Mouse (Mus musculus): ENCODE measurements around the gene Rps27. TPM values are rescaled to one million over a fixed set of nuclear protein-coding genes. Genes with fewer than 3 reads are reported as not detected.

Rps27 gene
- total and polyA plus RNA-seq, 3 experiments = 231 to 5,028 (median 2,953) TPM

DNA sequence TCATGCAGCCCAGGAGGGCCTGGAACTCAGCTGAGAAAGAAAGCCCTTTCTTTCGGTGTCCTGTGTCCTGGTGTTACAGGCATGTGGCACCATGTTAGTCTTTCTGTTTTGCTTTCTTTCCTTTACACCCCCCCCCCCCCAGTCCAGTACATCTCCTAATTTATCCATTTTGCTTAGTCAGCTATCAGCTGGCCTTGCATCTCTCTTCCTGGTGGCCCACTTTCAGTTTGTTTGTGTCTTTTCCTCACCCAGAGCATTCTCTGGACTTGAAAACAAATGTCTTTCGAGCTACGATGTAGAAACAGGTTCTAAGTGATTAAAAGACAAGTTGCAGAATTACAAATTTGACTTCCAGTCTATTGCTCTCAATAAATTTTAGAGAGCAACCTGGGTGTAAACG lies 9.0 kb upstream of the Rps27 start:
- ATAC-seq (ENCODE audit: extremely low read depth, insufficient number of reproducible peaks, low FRiP score, poor library complexity, severe bottlenecking) (no peak), DNase-seq (ENCODE audit: low spot score) (no peak)
- H3K9me3 ChIP-seq (replicated peaks) = no peaks in the 10 kb centered on the region
- H3K36me3 ChIP-seq (replicated peaks) = no peaks in the 10 kb centered on the region
- H3K4me1 ChIP-seq (ENCODE audit: insufficient read depth, low read depth, low read length) = peaks cover 32% of the 10 kb centered on the region
- no peak for TF ChIP-seq POLR2AphosphoS5 (IDR thresholded peaks at IDR 0.05; ENCODE audit: insufficient replicate concordance, low read depth, low read length)
- no peak for TF ChIP-seq GATA2 (IDR thresholded peaks at IDR 0.05; ENCODE audit: borderline replicate concordance, low read depth, low read length)
- no peak for TF ChIP-seq TAL1 (conservative IDR thresholded peaks at IDR 0.05; ENCODE audit: low read depth, low read length)
- TF ChIP-seq GATA1 (IDR thresholded peaks at IDR 0.05; ENCODE audit: borderline replicate concordance, low read length) = no peak
- no peak for TF ChIP-seq CTCF (IDR thresholded peaks at IDR 0.05; ENCODE audit: low read depth, low read length)
- peaks cover 20% of the 10 kb centered on the region for H3K27me3 ChIP-seq (ENCODE audit: insufficient read depth, low read length)
- no peak overlapping the region for H3K4me3 ChIP-seq (ENCODE audit: low read depth, low read length)

DNA sequence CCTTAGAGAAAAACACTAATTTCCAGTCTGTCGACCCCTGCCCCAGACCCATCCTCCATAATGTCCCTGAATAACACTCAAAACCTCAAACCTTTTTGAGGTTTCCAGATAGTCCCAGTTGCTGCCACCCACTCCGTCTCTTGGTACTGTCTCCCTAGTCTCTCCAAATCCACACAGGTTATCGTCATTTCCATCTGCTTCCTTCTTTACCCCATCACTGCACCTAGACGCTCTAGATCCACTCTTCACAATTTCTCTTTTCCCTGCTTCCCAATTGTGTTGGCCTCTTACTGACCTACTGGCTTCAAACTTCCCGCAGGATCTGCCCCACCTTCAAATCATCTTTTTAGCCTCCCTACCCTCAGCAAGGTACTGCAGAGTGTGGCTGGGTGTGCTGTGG lies 7.7 kb upstream of the Rps27 start:
- ATAC-seq (ENCODE audit: extremely low read depth, insufficient number of reproducible peaks, low FRiP score, poor library complexity, severe bottlenecking) = no peak
- no peak overlapping the region; the same call in 1 of the 2 replicates for H3K4me3 ChIP-seq (ENCODE audit: low read depth, low read length)
- peaks cover 32% of the 10 kb centered on the region for H3K4me1 ChIP-seq (ENCODE audit: insufficient read depth, low read depth, low read length)
- DNase-seq (ENCODE audit: low spot score) = no peak
- TF ChIP-seq GATA1 (IDR thresholded peaks at IDR 0.05; ENCODE audit: borderline replicate concordance, low read length) = no peak
- no peak for TF ChIP-seq GATA2 (IDR thresholded peaks at IDR 0.05; ENCODE audit: borderline replicate concordance, low read depth, low read length)
- no peak for TF ChIP-seq POLR2AphosphoS5 (IDR thresholded peaks at IDR 0.05; ENCODE audit: insufficient replicate concordance, low read depth, low read length)
- no peak for TF ChIP-seq TAL1 (conservative IDR thresholded peaks at IDR 0.05; ENCODE audit: low read depth, low read length)
- TF ChIP-seq CTCF (IDR thresholded peaks at IDR 0.05; ENCODE audit: low read depth, low read length) = no peak
- H3K36me3 ChIP-seq (replicated peaks) = no peaks in the 10 kb centered on the region
- H3K27me3 ChIP-seq (ENCODE audit: insufficient read depth, low read length) = peaks cover 20% of the 10 kb centered on the region
- H3K9me3 ChIP-seq (replicated peaks) = no peaks in the 10 kb centered on the region

DNA sequence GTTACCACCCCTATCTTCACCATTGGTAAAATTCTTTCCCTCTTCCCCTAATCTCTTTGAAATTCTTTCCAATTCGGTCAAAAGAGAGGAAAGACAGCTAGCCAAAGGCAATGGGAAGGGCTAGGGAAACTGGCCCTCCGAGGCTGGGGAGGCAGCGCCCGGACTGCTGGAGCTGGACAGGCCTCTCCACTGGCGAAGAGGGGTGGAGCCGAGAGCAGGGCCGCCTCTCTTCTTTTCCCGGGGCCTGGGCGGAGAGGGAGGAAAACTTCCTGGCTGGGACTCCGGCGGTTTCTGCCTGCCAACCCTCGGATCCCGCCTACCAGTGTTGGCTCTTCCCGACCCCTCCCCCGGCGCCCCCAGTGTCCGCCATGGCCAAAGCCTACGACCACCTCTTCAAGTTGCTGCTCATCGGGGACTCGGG lies 7.1 kb upstream of the Rps27 start:
- no peak for DNase-seq (ENCODE audit: low spot score)
- peak overlapping the region; percentile 70 for H3K4me3 ChIP-seq (ENCODE audit: low read depth, low read length)

DNA sequence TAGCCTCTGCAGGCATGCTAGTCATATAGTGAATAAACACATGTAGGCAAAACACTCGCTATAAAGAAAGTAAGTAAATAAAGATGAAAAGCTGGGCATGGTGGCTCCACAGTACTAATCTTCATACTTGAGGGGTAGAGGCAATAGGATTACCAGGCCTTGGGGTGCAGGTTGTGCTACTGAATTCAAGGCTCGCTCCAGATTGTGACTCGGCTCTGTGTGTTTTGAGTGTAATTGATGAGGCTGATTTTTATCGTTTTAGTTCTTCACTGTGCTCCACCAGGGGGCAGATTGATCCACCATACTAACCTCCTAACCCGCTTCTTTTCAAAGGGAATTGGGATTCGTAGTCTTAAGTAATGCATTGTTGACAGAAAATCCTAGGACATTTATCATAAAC lies 6.6 kb upstream of the Rps27 start:
- H3K4me1 ChIP-seq (ENCODE audit: insufficient read depth, low read depth, low read length) = peaks cover 32% of the 10 kb centered on the region
- DNase-seq (ENCODE audit: low spot score) (peak; percentile 51), ATAC-seq (ENCODE audit: extremely low read depth, insufficient number of reproducible peaks, low FRiP score, poor library complexity, severe bottlenecking) (peak; percentile 57)
- TF ChIP-seq CTCF (IDR thresholded peaks at IDR 0.05; ENCODE audit: low read depth, low read length) = peak; percentile 41
- TF ChIP-seq TAL1 (conservative IDR thresholded peaks at IDR 0.05; ENCODE audit: low read depth, low read length) = no peak
- H3K36me3 ChIP-seq (replicated peaks) = no peaks in the 10 kb centered on the region
- H3K27me3 ChIP-seq (ENCODE audit: insufficient read depth, low read length) = peaks cover 13% of the 10 kb centered on the region
- H3K9me3 ChIP-seq (replicated peaks) = no peaks in the 10 kb centered on the region
- peak overlapping the region; percentile 70; the same call in 1 of the 2 replicates for H3K4me3 ChIP-seq (ENCODE audit: low read depth, low read length)

More for the DNA sequence above, 7.1 kb upstream of the Rps27 start:
- no peak for TF ChIP-seq POLR2AphosphoS5 (IDR thresholded peaks at IDR 0.05; ENCODE audit: insufficient replicate concordance, low read depth, low read length)
- ATAC-seq (ENCODE audit: extremely low read depth, insufficient number of reproducible peaks, low FRiP score, poor library complexity, severe bottlenecking) = no peak
- Histone ChIP-seq H3K4me1 (ENCODE audit: insufficient read depth, low read depth, low read length) (peaks cover 32% of the 10 kb centered on the region), H3K36me3 (replicated peaks) (no peaks in the 10 kb centered on the region), H3K9me3 (replicated peaks) (no peaks in the 10 kb centered on the region), H3K27me3 (ENCODE audit: insufficient read depth, low read length) (peaks cover 15% of the 10 kb centered on the region)

DNA sequence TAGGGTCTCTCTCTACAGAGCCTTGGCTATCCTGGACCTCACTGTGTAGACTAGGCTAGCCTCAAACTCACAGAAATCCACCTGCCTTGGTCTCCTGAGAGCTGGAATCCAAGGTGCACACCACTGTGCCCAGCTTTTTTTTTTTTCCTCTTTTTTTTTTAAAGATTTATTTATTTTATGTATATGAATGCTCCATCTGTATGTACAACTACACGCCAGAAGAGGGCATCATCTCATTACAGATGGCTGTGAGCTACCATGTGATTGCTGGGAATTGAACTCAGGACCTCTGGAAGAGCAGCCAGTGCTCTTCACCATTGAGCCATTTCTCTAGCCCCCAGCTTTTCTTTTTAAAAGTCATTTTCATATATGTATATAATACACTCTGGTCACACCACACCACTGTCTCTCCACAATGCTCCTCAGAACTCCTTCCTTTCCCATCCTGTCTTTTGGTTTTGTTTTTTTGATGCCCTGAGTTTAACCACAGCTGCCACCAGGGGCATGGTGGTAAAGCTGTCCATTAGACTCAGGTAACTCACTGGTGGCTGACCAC lies 2.5 kb upstream of the Rps27 start:
- 0 out of 2 replicates have a peak, but pooled peaks cover 6% of the 10 kb centered on the region for H3K27me3 ChIP-seq (ENCODE audit: insufficient read depth, low read length)
- peaks cover 34% of the 10 kb centered on the region for H3K4me1 ChIP-seq (ENCODE audit: insufficient read depth, low read depth, low read length)
- peaks cover 19% of the 10 kb centered on the region for H3K36me3 ChIP-seq (replicated peaks)
- no peak overlapping the region for H3K4me3 ChIP-seq (ENCODE audit: low read depth, low read length)
- no peaks in the 10 kb centered on the region for H3K9me3 ChIP-seq (replicated peaks)
- ATAC-seq (ENCODE audit: extremely low read depth, insufficient number of reproducible peaks, low FRiP score, poor library complexity, severe bottlenecking) (no peak), DNase-seq (ENCODE audit: low spot score) (no peak)
- TF ChIP-seq GATA1 (IDR thresholded peaks at IDR 0.05; ENCODE audit: borderline replicate concordance, low read length) = no peak
- no peak for TF ChIP-seq POLR2AphosphoS5 (IDR thresholded peaks at IDR 0.05; ENCODE audit: insufficient replicate concordance, low read depth, low read length)
- no peak for TF ChIP-seq CTCF (IDR thresholded peaks at IDR 0.05; ENCODE audit: low read depth, low read length)
- TF ChIP-seq GATA2 (IDR thresholded peaks at IDR 0.05; ENCODE audit: borderline replicate concordance, low read depth, low read length) = no peak
- TF ChIP-seq TAL1 (conservative IDR thresholded peaks at IDR 0.05; ENCODE audit: low read depth, low read length) = no peak

DNA sequence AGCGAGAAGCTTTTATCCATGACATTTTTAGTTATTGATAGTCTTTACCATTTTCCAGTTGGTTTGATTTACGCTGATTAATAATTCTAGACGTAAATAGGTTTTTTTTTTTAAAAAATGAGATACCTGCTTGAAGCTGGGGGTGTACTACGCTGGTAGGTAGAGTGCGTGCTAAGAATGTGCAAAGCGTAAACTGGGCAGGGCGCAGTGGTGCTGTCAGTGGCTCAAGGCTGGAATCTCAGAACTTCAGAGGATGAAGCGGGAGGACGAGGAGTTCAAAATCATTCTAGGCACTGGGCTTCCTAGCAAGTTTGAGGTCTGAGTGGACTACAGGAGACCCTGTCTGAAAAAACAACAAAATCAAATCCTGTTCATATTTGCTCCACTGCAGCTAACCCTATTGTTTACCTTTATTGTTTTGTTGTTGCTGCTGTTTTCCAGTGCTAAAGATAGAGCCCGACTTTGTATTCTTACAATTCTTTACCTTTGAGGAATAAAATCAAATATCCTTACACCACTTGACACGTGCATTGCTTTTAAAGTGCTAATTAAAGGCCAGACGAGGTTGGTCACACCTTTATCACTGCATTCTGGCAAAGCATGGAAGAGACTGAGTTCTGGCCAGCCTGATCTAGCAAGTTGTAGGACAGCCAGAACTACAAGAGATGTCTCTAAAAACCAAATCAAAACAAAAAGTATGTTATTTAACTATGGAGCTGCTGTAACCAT lies 669 bp upstream of the Rps27 start:
- Histone ChIP-seq H3K4me1 (ENCODE audit: insufficient read depth, low read depth, low read length) (peaks cover 26% of the 10 kb centered on the region), H3K4me3 (ENCODE audit: low read depth, low read length) (peak overlapping the region; percentile 93), H3K9me3 (replicated peaks) (no peaks in the 10 kb centered on the region), H3K36me3 (replicated peaks) (peaks cover 35% of the 10 kb centered on the region), H3K27me3 (ENCODE audit: insufficient read depth, low read length) (0 out of 2 replicates have a peak, but pooled peaks cover 6% of the 10 kb centered on the region)
- TF ChIP-seq POLR2AphosphoS5 (IDR thresholded peaks at IDR 0.05; ENCODE audit: insufficient replicate concordance, low read depth, low read length) = no peak
- no peak for TF ChIP-seq TAL1 (conservative IDR thresholded peaks at IDR 0.05; ENCODE audit: low read depth, low read length)
- no peak for TF ChIP-seq CTCF (IDR thresholded peaks at IDR 0.05; ENCODE audit: low read depth, low read length)
- no peak for TF ChIP-seq GATA1 (IDR thresholded peaks at IDR 0.05; ENCODE audit: borderline replicate concordance, low read length)
- no peak for TF ChIP-seq GATA2 (IDR thresholded peaks at IDR 0.05; ENCODE audit: borderline replicate concordance, low read depth, low read length)
- ATAC-seq (ENCODE audit: extremely low read depth, insufficient number of reproducible peaks, low FRiP score, poor library complexity, severe bottlenecking) (no peak), DNase-seq (ENCODE audit: low spot score) (no peak)

All from G1E (cell line).